Mouse (Mus musculus) heart, postnatal 0 days (tissue): ENCODE measurements at regions not wholly inside any gene's neighbourhood (a gene's known extent, or its start where the extent isn't known, plus 50 kb on each side); places are given as distances from the start of the nearest gene placed in this dataset.
A peak's percentile ranks its signal among the peaks of the same experiment; 100 is the strongest.

Experiments used
- ATAC-seq: fragments of 200-750 bp; cut with Nextera tagmentation; 2 replicates; pipeline ENCODE4 v1.8.0; 2017; ENCODE audit warnings: low read depth, moderate number of reproducible peaks, moderate library complexity; ENCODE audit not compliant: insufficient read depth
- DNase-seq: peaks from one replicate; pipeline ENCODE4 v3.0.0-alpha.2; 2016; ENCODE audit warnings: low spot score
- H3K27ac ChIP-seq: fragments of 300-500 bp; sonication (generic); 2 replicates; pipeline ENCODE4 v1.5.1; 2014; ENCODE audit warnings: low read depth, mild to moderate bottlenecking
- H3K27me3 ChIP-seq: fragments of 300-500 bp; sonication (generic); 2 replicates; pipeline ENCODE4 v1.6.1; 2014; ENCODE audit warnings: low read length, mixed read lengths; ENCODE audit not compliant: control insufficient read depth, insufficient read depth
- H3K36me3 ChIP-seq: fragments of 300-500 bp; sonication (generic); replicated peaks from 2 replicates; pipeline ENCODE4 v1.6.1; 2014; ENCODE audit warnings: low read length, mixed read lengths; ENCODE audit not compliant: control insufficient read depth, insufficient read depth
- H3K4me1 ChIP-seq: fragments of 300-500 bp; sonication (generic); 2 replicates; pipeline ENCODE4 v1.6.1; 2014; ENCODE audit warnings: antibody characterized with exemption; ENCODE audit not compliant: control insufficient read depth, insufficient read depth
- H3K4me2 ChIP-seq: fragments of 300-500 bp; sonication (generic); 2 replicates; pipeline ENCODE4 v1.6.1; 2014; ENCODE audit warnings: low read depth, mild to moderate bottlenecking, low read length, moderate library complexity
- H3K4me3 ChIP-seq: fragments of 300-500 bp; sonication (generic); 2 replicates; pipeline ENCODE4 v1.5.1; 2014; ENCODE audit warnings: low read depth, low read length
- H3K9ac ChIP-seq: fragments of 300-500 bp; sonication (generic); replicated peaks from 2 replicates; pipeline ENCODE4 v1.6.1; 2014; ENCODE audit warnings: low read depth, low read length, mixed read lengths
- H3K9me3 ChIP-seq: fragments of 300-500 bp; sonication (generic); replicated peaks from 2 replicates; pipeline ENCODE4 v1.6.1; 2016; ENCODE audit warnings: low read length; ENCODE audit not compliant: control insufficient read depth
- CTCF ChIP-seq: IDR thresholded peaks from 2 replicates; pipeline ENCODE4 v1.5.1; 2016; ENCODE audit warnings: antibody characterized with exemption, control low read depth, low read depth
- EP300 ChIP-seq: IDR thresholded peaks from 2 replicates; pipeline ENCODE4 v1.6.1; 2016; ENCODE audit warnings: antibody characterized with exemption, low read depth
- WGBS: fragments of 180-500 bp; shearing (Covaris S2); extraction: QIAGEN DNeasy Blood & Tissue Kit; methylation state at CpG from one replicate; pipeline ENCODE4 v1.1.7; 2014; 5-methylcytosine and 5-hydroxymethylcytosine counted together

DNA sequence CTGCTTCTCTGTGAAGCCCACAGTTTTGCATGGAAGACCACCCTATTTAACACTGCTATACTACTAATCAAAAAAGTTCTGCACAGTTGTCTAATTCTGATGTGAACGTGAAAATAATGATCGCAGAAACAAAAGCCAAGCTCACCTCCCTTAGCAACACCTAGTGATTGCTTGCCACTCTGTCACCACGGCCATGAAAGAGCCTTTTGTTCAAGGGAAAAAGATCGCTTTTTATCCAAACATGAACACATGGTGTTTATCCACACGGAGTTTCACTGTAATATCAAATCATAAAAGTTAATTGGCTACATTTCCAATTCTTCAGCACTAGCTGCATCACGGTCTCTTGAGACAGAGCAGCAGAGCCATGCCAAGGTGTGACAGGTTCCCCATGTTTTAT lies 85.1 kb downstream of the Cartpt start:
- TF ChIP-seq EP300, result no peak
- Histone ChIP-seq H3K4me2 (no peak overlapping the region), H3K27ac (no peak overlapping the region), H3K9me3 (no peaks in the 10 kb centered on the region), H3K4me1 (no peaks in the 10 kb centered on the region), H3K36me3 (no peaks in the 10 kb centered on the region), H3K9ac (no peak overlapping the region), H3K27me3 (no peaks in the 10 kb centered on the region), H3K4me3 (no peak overlapping the region)
- ATAC-seq (no peak), DNase-seq (no peak)
- WGBS, result 84% methylated on average over 6 of the region's 6 CpGs

DNA sequence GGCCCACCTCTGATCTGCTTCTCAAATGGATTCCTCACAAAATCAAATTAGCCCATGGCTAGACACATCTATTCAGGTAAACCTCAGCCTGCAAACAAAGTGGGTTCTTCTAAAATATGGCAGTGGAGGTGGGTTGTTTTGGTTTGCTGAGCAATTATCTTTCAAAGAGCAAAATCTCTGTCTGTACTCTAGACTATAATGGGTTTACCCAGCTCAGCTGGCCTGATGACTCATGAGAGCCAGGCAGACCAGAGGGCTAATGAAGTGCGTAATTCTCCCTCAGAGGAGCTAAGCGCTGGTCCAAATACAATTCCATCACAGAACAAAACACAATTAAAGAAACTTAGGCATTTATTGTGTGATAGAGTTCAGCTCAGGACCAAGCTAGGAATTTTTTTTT lies 86.1 kb downstream of the Cartpt start:
- Histone ChIP-seq H3K9me3 (no peaks in the 10 kb centered on the region), H3K4me2 (no peak overlapping the region), H3K4me3 (no peak overlapping the region), H3K4me1 (no peaks in the 10 kb centered on the region), H3K9ac (no peak overlapping the region), H3K36me3 (no peaks in the 10 kb centered on the region), H3K27me3 (no peaks in the 10 kb centered on the region), H3K27ac (no peak overlapping the region)
- 79% methylated on average over 2 of the region's 2 CpGs for WGBS
- ATAC-seq (no peak), DNase-seq (no peak)
- no peak for TF ChIP-seq CTCF
- TF ChIP-seq EP300, result no peak

DNA sequence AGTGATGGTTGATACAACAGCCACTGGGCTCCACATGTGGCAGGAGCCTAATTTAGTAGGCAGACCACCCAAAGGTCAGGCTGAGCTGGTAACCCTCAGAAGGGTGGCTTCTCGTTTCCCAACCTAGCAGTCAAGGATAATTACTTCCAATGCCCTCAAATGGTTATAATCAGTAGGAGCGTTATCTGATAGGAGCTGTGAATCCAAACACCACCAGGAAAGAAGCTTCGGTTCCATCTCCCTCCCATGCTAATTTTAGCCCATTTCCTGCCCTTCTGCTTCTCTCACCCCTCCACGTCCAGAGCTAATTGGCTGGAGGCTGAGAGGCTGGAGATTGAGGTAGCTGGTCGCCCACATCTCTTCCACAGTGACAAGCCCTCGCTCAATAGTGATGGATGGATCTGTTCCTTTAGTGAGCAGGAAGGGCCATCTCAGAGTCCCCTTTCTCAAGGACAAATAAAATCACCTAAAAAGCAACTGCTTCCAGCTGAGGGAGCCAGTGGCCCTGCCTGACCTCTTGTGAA lies 86.8 kb downstream of the Cartpt start:
- H3K27ac ChIP-seq, result no peak overlapping the region
- 20% methylated on average over 6 of the region's 6 CpGs for WGBS

DNA sequence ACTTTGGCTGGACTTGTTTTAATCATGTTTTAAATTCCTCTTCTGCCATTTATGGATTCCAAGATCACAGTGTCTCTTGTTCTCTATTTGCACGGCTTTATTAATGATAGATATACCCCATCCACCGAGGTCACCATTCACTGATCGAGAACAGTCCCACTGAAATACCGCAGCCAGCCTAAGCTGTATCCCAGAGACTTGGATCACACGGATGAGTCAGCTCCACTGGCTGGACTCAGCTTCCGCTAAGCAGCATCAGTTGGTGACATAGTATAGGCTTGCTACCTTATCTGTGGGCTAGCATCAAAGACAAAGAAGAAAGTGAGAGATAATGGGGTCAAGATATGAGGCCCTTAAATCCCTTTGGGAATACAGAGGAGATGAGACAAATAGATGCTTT lies 106.4 kb downstream of the Cartpt start:
- no peak for TF ChIP-seq CTCF
- TF ChIP-seq EP300, result no peak

More for the DNA sequence above, 86.8 kb downstream of the Cartpt start:
- DNase-seq (no peak), ATAC-seq (no peak)
- Histone ChIP-seq H3K27me3 (no peaks in the 10 kb centered on the region), H3K4me1 (no peaks in the 10 kb centered on the region), H3K4me3 (no peak overlapping the region), H3K9me3 (no peaks in the 10 kb centered on the region), H3K9ac (no peak overlapping the region), H3K4me2 (no peak overlapping the region), H3K36me3 (no peaks in the 10 kb centered on the region)
- no peak for TF ChIP-seq CTCF
- TF ChIP-seq EP300, result no peak

DNA sequence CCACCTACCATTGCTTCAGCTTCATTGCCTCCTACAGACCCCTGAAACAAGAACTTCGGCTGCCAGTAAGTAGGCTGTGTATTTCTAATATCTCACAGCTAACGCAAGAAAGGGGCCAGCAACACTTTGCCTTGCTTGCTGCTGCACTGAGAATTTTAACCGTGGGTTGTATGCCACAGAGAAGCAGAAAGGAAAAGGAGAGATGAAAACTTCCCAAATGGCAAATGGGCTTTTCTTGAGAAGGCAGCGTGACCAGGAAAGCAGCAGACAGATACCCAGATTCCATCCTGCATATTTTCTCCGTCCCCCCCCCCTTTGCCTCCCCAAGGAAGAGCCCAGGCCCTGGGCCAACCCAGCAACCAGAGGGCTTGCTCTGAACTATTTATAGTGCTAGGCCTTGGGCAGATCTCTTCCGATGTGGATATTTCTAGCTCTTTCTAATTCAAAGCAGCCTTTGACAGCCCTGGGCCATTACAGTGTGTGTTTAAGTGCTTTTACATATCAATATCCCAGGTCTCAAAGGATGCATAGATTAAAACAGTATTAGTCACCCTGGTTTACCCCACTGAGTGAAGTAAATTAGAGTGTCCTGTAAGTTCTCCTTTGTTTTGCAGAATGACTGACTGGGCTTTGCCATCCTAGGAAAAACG lies 107.0 kb downstream of the Cartpt start:
- WGBS, result 23% methylated on average over 7 of the region's 7 CpGs
- no peak for DNase-seq

More for the DNA sequence above, 106.4 kb downstream of the Cartpt start:
- 49% methylated on average over 6 of the region's 6 CpGs for WGBS
- no peak overlapping the region for H3K4me3 ChIP-seq
- ATAC-seq (no peak), DNase-seq (no peak)
- H3K27me3 ChIP-seq, result no peaks in the 10 kb centered on the region
- no peaks in the 10 kb centered on the region for H3K36me3 ChIP-seq
- H3K4me2 ChIP-seq, result no peak overlapping the region
- H3K9me3 ChIP-seq, result no peaks in the 10 kb centered on the region
- peak overlapping the region; percentile 40; the same call in 1 of the 2 replicates for H3K27ac ChIP-seq
- peaks cover 10% of the 10 kb centered on the region for H3K4me1 ChIP-seq
- H3K9ac ChIP-seq, result no peak overlapping the region

DNA sequence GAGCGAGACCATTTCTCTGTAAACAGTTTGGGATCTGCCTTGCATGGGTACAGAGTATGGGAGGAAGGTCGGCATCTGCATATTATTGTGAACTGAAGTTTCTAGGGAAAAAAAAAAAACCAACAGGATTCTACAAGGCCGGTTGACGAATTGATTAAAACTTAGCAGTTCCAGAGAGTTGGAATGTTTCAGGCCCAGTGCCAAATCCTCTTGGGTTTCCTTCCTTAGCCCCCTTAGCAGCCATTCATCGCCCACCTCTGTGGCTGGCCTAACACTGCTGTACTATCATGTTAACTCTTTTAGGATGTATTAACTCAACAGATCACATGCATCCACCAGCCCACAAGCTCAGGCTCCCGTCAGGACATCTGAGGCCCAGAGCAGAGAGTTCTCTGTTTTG lies 107.9 kb downstream of the Cartpt start:
- ATAC-seq, result no peak
- H3K27ac ChIP-seq, result no peak overlapping the region

More for the DNA sequence above, 107.0 kb downstream of the Cartpt start:
- peaks cover 10% of the 10 kb centered on the region for H3K4me1 ChIP-seq
- H3K4me2 ChIP-seq, result no peak overlapping the region
- TF ChIP-seq CTCF (no peak), EP300 (no peak)
- H3K4me3 ChIP-seq, result no peak overlapping the region
- H3K27ac ChIP-seq, result peak overlapping the region; percentile 40; the same call in 1 of the 2 replicates
- no peaks in the 10 kb centered on the region for H3K36me3 ChIP-seq
- no peaks in the 10 kb centered on the region for H3K27me3 ChIP-seq
- ATAC-seq, result no peak
- no peak overlapping the region for H3K9ac ChIP-seq
- no peaks in the 10 kb centered on the region for H3K9me3 ChIP-seq

More for the DNA sequence above, 107.9 kb downstream of the Cartpt start:
- no peaks in the 10 kb centered on the region for H3K9me3 ChIP-seq
- H3K9ac ChIP-seq, result no peak overlapping the region
- no peak overlapping the region for H3K4me2 ChIP-seq
- peaks cover 10% of the 10 kb centered on the region for H3K4me1 ChIP-seq
- 62% methylated on average over 6 of the region's 6 CpGs for WGBS
- DNase-seq, result no peak
- H3K27me3 ChIP-seq, result no peaks in the 10 kb centered on the region
- TF ChIP-seq CTCF, result no peak
- TF ChIP-seq EP300, result no peak
- H3K4me3 ChIP-seq, result no peak overlapping the region
- no peaks in the 10 kb centered on the region for H3K36me3 ChIP-seq
